Mouse (Mus musculus) 416B (cell line): ENCODE measurements around the gene Stard9.
A peak's percentile ranks its signal among the peaks of the same experiment; 100 is the strongest.
"Not testable (repeated sequence)": the region's sequence is repeated elsewhere in the genome, so short reads cannot be mapped to it uniquely, and the experiment has no call there.

ENCODE experiments used
- DNase-seq: peaks from one replicate; pipeline ENCODE4 v3.0.0; 2011; ENCODE audit warnings: low read depth

The Stard9 gene

GRCm38 (mm10) chr2:120654693-120655092, 25.8 kb downstream of the Stard9 start:
- DNase-seq, result no peak

GRCm38 (mm10) chr2:120655905-120656304, 27.0 kb downstream of the Stard9 start:
- peak; percentile 75 for DNase-seq

- peak; percentile 78 for DNase-seq
Measured at GRCm38 (mm10) chr2:120656711-120657110, 27.8 kb downstream of the Stard9 start.

GRCm38 (mm10) chr2:120658486-120658885, 29.6 kb downstream of the Stard9 start:
- peak; percentile 98 for DNase-seq

GRCm38 (mm10) chr2:120659318-120659717, 30.4 kb downstream of the Stard9 start:
- DNase-seq, result no peak

GRCm38 (mm10) chr2:120660486-120661078, 31.7 kb downstream of the Stard9 start:
- peak; percentile 95 for DNase-seq

- no peak for DNase-seq
Measured at GRCm38 (mm10) chr2:120662766-120663165, 33.8 kb downstream of the Stard9 start.

GRCm38 (mm10) chr2:120663491-120664154, 34.7 kb downstream of the Stard9 start:
- DNase-seq, result peak; percentile 62

GRCm38 (mm10) chr2:120667446-120667845, 38.5 kb downstream of the Stard9 start:
- no peak for DNase-seq

GRCm38 (mm10) chr2:120670253-120670652, 41.3 kb downstream of the Stard9 start:
- peak; percentile 69 for DNase-seq

GRCm38 (mm10) chr2:120681151-120681550, 52.2 kb downstream of the Stard9 start:
- not testable (repeated sequence) for DNase-seq

- DNase-seq, result no peak
Measured at GRCm38 (mm10) chr2:120697767-120698166, 68.8 kb downstream of the Stard9 start.

GRCm38 (mm10) chr2:120700379-120700885, 71.5 kb downstream of the Stard9 start:
- DNase-seq, result peak; percentile 23

- peak; percentile 55 for DNase-seq
Measured at GRCm38 (mm10) chr2:120702675-120703074, 73.8 kb downstream of the Stard9 start.

- no peak for DNase-seq
Measured at GRCm38 (mm10) chr2:120707041-120707440, 78.1 kb downstream of the Stard9 start.

GRCm38 (mm10) chr2:120710154-120710553, 81.2 kb downstream of the Stard9 start:
- DNase-seq, result peak; percentile 67

- no peak for DNase-seq
Measured at GRCm38 (mm10) chr2:120710948-120711347, 82.0 kb downstream of the Stard9 start.

- no peak for DNase-seq
Measured at GRCm38 (mm10) chr2:120713441-120713840, 84.5 kb downstream of the Stard9 start.

GRCm38 (mm10) chr2:120718496-120718895, 89.6 kb downstream of the Stard9 start:
- no peak for DNase-seq

GRCm38 (mm10) chr2:120720821-120721220, 91.9 kb downstream of the Stard9 start:
- no peak for DNase-seq

- DNase-seq, result no peak
Measured at GRCm38 (mm10) chr2:120721911-120722310, 93.0 kb downstream of the Stard9 start.

- no peak for DNase-seq
Measured at GRCm38 (mm10) chr2:120722491-120722890, 93.6 kb downstream of the Stard9 start.

- DNase-seq, result no peak
Measured at GRCm38 (mm10) chr2:120723621-120724020, 94.7 kb downstream of the Stard9 start.

GRCm38 (mm10) chr2:120724176-120724575, 95.3 kb downstream of the Stard9 start:
- DNase-seq, result no peak
